Mouse (Mus musculus) CD8-positive naive resting alpha-beta T cell, adult 2 months (primary cell): Measurements from ENCODE around the gene Ak7.
A peak's percentile ranks its signal among the peaks of the same experiment; 100 is the strongest.

Experiments used
- DNase-seq, 2 experiments: peaks; one replicate each; pipeline ENCODE4 v3.0.0; 2022; ENCODE audit warnings: low read depth in 2 of 2, low spot score in 2 of 2

Gene Ak7

GRCm38 (mm10) chr12:105727964-105728363, 22.2 kb downstream of the Ak7 start:
- DNase-seq: no peak

DNA sequence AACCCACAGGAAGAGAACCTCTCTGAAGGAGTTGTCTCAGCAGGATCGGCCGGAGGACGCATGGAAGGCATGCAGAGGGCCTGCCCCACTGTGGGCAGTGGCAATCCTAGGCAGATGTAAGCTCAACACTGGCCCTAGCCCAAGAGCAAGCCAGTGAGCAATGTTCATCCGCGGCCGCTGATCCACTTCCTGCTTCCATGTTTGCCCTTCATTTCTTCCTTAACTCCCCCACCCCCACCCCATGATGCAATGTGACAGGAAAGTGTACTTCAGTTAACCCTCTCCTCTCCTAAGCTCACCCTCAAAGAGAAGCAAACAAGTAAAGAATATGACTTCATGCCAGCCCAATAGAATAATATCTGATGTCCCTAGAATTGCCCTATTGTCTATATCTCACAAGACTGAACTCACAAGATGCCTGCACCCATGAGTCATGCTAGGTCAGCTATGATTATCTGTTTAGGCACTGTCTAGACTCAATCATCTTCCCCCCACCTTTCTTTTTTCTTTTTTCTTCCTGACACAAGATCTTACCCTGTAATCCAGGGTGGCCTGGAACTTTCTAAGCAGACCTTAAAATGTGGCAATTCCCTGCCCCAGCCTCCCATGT, 25.2 kb downstream of the Ak7 start:
- DNase-seq: no peak

GRCm38 (mm10) chr12:105733370-105734159, 27.8 kb downstream of the Ak7 start:
- no peak for DNase-seq

DNA sequence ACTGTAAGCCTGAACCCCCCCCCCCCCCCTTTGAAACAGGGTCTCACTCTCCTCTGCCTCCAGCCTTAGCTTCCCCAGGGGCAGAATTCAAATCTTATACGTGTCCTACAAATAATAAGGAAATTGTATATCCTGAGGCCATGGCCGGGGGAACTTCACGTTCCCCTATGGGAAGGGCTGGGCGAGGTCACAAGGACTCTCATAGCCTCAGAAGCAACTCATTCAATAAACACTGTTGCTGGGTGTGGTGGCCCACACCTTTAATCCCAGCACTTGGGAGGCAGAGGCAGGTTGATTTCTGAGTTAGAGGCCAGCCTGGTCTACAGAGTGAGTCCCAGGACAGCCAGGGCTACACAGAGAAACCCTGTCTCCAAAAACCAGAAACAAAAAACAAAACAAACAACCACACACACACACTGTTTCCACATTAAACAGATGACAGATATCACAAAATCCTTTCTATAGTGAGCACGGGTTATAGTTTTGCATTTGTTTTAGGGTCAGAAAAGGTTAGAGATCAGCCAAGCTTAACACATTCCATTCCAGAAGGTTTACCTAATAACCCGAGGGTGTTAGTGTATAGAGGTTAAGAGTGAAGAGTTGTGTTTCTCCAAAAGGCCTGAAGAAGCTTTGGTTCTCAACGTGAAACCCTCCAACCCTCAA, 29.6 kb downstream of the Ak7 start:
- DNase-seq: no peak

- no peak for DNase-seq
Observed at GRCm38 (mm10) chr12:105735889-105736251, 30.1 kb downstream of the Ak7 start.

GRCm38 (mm10) chr12:105738316-105739096, 32.7 kb downstream of the Ak7 start:
- DNase-seq: no peak

GRCm38 (mm10) chr12:105739656-105740055, 33.9 kb downstream of the Ak7 start:
- DNase-seq: no peak

- no peak for DNase-seq
Observed at GRCm38 (mm10) chr12:105748114-105748513, 42.3 kb downstream of the Ak7 start.

DNA sequence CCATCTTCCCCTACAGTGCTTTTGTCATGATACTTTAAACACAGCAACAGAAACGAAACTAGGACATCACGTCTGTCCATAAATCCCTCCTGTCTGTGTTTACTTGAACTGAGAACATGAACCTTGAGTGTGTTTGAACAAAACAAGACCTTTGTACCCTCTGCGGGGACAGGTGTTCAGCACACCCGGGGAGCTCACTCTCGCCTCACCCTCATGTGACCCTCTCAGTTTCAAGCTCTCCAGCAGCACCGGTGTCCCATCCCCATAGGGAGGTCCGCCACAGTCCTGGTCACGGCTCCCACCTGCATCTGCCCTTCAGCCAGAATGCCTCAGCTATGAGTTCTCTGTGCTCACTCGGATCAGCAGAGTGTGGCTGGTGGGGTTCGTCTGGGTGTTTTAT, 48.0 kb downstream of the Ak7 start:
- DNase-seq: no peak

DNA sequence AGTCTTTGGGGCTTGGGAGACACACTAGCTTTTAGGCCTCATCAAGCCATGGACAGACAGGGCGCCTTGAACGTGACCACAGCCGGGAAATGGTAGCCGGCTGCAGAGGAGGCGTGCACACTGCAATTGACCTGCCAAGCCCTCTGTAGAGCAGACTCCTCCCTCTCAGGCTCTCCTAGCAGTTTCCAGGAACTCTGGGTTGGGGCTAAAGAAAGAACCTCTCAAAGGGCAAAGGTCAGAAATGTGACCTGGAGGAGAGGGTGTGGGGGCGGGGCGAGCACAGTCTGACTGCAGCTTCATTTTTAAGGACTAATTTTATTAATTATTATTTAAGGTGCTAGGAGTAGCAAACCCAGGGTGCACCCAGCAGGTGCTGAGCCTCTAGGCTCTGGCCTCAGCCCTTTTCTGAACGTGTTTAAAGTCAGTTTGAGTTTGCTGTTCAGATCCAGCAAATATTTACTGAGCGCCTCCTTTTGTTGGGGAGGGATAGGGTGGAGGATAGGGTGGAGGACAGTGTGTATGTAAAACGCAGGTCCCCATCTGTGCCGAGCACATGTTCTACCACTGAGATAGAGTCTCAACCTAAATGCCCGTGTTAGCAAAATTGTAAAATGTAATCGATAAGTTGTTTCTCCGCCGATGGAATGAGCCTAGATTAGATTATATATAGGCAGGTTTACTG, 52.2 kb downstream of the Ak7 start:
- no peak for DNase-seq

DNA sequence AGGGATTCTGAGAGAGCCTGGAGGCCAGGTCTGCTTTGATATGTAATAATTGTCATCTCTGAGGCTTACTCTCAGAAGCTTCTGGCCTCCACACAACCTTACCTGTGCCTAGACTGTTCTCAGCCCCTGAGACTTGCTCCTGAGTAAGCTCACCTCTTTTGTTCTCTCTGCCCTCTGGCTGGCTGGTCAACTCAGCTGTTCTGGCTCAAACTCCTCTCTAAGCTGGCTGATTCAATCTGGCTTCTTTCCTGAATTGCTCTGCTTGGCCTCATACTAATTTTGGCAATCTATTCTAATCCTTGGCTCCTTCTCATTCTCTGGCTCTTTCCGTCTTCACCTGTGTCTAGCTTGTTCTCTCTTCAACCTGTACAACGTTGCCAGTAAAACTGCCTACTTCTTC, 53.1 kb downstream of the Ak7 start:
- DNase-seq: no peak

- no peak for DNase-seq
Observed at GRCm38 (mm10) chr12:105759849-105760478, 54.2 kb downstream of the Ak7 start.

GRCm38 (mm10) chr12:105761171-105761570, 55.4 kb downstream of the Ak7 start:
- peak in 1 of 2 experiments; percentile 8 for DNase-seq

DNA sequence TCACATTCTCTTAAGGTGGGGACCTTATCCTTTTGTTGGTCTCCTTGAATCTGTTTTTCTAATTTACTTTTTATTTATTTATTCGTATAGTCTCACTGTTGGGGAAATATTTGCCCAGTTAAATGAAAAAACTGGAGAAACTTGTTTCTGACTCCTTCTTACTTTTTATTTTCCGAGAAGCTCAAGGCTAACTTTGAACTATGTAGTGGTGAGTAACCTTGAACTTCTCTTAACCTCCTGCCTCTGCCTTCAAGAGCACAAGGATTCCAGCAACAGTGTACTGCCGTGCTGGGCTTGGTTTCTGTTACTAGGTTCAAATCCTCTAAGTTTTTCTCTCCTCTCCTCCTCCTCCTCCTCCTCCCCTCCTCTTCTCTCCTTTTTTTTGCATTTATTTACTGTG, 55.9 kb downstream of the Ak7 start:
- DNase-seq: no peak

GRCm38 (mm10) chr12:105769700-105770099, 63.9 kb downstream of the Ak7 start:
- no peak for DNase-seq

DNA sequence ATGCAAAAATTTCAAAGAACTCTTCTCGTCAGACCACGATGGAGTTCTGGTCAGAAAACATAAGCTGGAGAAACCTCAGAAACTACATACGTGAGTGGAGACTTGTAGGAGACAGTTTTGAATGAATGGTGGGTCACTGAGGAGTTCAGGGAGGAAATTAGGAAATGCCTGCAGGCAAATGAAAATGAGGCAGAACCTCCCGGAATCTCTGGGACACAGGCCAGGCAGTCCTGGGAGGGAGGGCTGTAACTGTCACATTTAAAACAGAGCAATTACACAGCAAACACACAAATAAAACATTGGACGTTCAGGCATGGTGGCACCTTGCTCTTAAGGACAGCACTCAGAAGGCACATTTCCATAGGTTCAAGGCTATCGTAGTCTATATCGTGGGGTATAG, 69.1 kb downstream of the Ak7 start:
- no peak for DNase-seq

DNA sequence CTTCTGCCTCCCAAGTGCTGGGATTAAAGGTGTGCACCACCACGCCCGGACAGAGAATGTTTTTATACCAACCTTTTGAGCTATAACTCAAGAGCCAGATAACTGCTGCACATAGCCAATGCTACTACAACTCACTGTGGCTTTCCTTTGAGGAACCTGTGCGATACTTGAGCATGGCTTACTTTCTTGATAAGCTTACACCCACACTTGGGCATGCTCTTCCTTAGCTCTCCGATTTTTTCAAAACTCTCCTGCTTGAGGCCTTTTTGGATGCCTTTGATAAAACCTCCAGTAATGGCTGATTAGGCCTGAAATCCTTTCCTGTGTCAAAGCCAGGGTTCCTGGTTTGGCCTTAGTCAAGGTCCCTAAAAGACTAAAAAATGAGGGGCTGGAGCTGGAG, 71.9 kb downstream of the Ak7 start:
- no peak for DNase-seq

- DNase-seq: peak; percentile 81 to 85
Observed at GRCm38 (mm10) chr12:105784196-105784999, 78.6 kb downstream of the Ak7 start, which contains the start of gene Papola. TSS of gene Papola (plus strand) at chr12:105784694.

DNA sequence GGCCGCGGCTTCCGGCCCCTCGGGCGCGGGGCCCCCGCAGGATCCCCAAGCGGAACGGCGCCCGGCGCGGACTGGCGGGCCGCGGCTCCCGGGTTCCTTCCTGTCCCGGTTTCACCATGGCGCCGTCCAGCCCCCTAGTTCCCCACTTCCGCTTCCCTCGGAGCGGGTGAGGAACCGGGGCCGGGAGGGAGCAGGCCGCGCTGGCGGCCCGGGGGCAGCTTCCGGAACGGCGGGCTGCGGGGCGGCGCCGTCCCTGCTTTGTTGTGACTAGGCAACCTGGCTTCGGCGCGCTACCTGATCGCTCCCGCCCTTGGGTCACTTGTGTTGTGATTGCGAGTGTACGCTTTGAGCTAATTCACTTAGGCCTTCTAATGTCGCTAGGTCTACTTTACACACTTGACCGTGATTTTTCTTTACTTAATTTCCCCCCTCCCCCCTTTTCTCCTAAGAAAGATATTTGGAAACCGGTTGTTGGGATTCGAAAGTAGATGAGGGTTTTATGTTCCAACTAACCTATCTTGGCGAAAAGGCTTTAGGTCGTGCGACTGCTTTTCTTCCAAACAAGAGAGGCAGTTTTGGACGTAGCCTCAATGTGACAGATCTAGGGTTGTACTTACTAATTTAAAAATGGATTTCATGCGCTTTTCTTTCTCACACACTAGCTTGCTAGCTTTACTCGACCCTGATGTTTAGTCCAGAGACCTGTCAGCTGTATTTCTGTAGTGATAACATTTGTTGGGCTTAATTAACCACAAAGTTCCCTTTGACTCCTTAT, 79.4 kb downstream of the Ak7 start:
- peak; percentile 56 to 67 for DNase-seq
